Mouse (Mus musculus): ENCODE measurements around the gene Gm45021. TPM values are rescaled to one million over a fixed set of nuclear protein-coding genes. Genes with fewer than 3 reads are reported as not detected.

Gm45021 gene
- total RNA-seq, 1 experiment, result not detected

- Histone ChIP-seq H3K4me3 (ENCODE audit: insufficient read depth in 1 of 2, low read depth in 1 of 2, low read length in 2 of 2, poor library complexity in 1 of 2, severe bottlenecking in 1 of 2) (no peak overlapping the region), H3K4me1 (ENCODE audit: control insufficient read depth in 2 of 2, insufficient read depth in 2 of 2, low read length in 2 of 2, poor library complexity in 1 of 2) (no peaks in the 10 kb centered on the region), H3K9me3 (ENCODE audit: control insufficient read depth, insufficient read depth, low read depth, low read length) (no peaks in the 10 kb centered on the region), H3K9ac (ENCODE audit: insufficient read depth, low read depth, low read length, poor library complexity, severe bottlenecking) (no peak overlapping the region), H3K27ac (ENCODE audit: insufficient read depth, low read depth, low read length, poor library complexity, severe bottlenecking) (no peak overlapping the region), H3K36me3 (ENCODE audit: control insufficient read depth, insufficient read depth, low read length, poor library complexity, severe bottlenecking) (no peaks in the 10 kb centered on the region)
- DNase-seq (ENCODE audit: low read depth, low spot score), result no peak
- in situ Hi-C loops (cut with MboI; ENCODE audit: low sequenced_read_pairs in 2 of 2, unreplicated experiment in 2 of 2), result no loop called here
- no peak for TF ChIP-seq ZNF384 (IDR thresholded peaks at IDR 0.05; ENCODE audit: low read depth, low read length)
- TF ChIP-seq MAFK (IDR thresholded peaks at IDR 0.05; ENCODE audit: insufficient read depth, low read depth, low read length), result no peak
- TF ChIP-seq ZC3H11A (IDR thresholded peaks at IDR 0.05; ENCODE audit: borderline replicate concordance, low read depth, low read length), result no peak
- TF ChIP-seq HCFC1 (IDR thresholded peaks at IDR 0.05; ENCODE audit: borderline replicate concordance, insufficient read depth, low read length), result no peak
These were observed 20.2 kb upstream of the Gm45021 start for GRCm38 (mm10) chr6:48569065-48569807.

GRCm38 (mm10) chr6:48572014-48572413, 17.4 kb upstream of the Gm45021 start:
- DNase-seq (ENCODE audit: low read depth, low spot score), result no peak
- H3K4me3 ChIP-seq (ENCODE audit: insufficient read depth in 1 of 2, low read depth in 1 of 2, low read length in 2 of 2, poor library complexity in 1 of 2, severe bottlenecking in 1 of 2), result no peak overlapping the region
- no peaks in the 10 kb centered on the region for H3K36me3 ChIP-seq (ENCODE audit: control insufficient read depth, insufficient read depth, low read length, poor library complexity, severe bottlenecking)
- H3K9ac ChIP-seq (ENCODE audit: insufficient read depth, low read depth, low read length, poor library complexity, severe bottlenecking), result no peak overlapping the region
- no peak overlapping the region for H3K27ac ChIP-seq (ENCODE audit: insufficient read depth, low read depth, low read length, poor library complexity, severe bottlenecking)
- no peaks in the 10 kb centered on the region for H3K9me3 ChIP-seq (ENCODE audit: control insufficient read depth, insufficient read depth, low read depth, low read length)
- in situ Hi-C loops (cut with MboI; ENCODE audit: low sequenced_read_pairs in 2 of 2, unreplicated experiment in 2 of 2), result no loop called here
- TF ChIP-seq ZC3H11A (IDR thresholded peaks at IDR 0.05; ENCODE audit: borderline replicate concordance, low read depth, low read length) (no peak), ZNF384 (IDR thresholded peaks at IDR 0.05; ENCODE audit: low read depth, low read length) (no peak), CHD2 (IDR thresholded peaks at IDR 0.05; ENCODE audit: low read depth, low read length) (no peak), HCFC1 (IDR thresholded peaks at IDR 0.05; ENCODE audit: borderline replicate concordance, insufficient read depth, low read length) (no peak), MAFK (IDR thresholded peaks at IDR 0.05; ENCODE audit: insufficient read depth, low read depth, low read length) (no peak)
- H3K4me1 ChIP-seq (ENCODE audit: control insufficient read depth in 2 of 2, insufficient read depth in 2 of 2, low read length in 2 of 2, poor library complexity in 1 of 2), result no peaks in the 10 kb centered on the region

GRCm38 (mm10) chr6:48572572-48573061, 16.8 kb upstream of the Gm45021 start, which contains the start of gene Rarres2:
TSS of gene Rarres2 (minus strand) at chr6:48572789.
- no peak within 1 kb of the TSS for H3K4me3 ChIP-seq (ENCODE audit: insufficient read depth in 1 of 2, low read depth in 1 of 2, low read length in 2 of 2, poor library complexity in 1 of 2, severe bottlenecking in 1 of 2)
- TF ChIP-seq ZC3H11A (IDR thresholded peaks at IDR 0.05; ENCODE audit: borderline replicate concordance, low read depth, low read length), result no peak
- no peak for TF ChIP-seq MAFK (IDR thresholded peaks at IDR 0.05; ENCODE audit: insufficient read depth, low read depth, low read length)
- TF ChIP-seq HCFC1 (IDR thresholded peaks at IDR 0.05; ENCODE audit: borderline replicate concordance, insufficient read depth, low read length), result no peak
- no peak for TF ChIP-seq ZNF384 (IDR thresholded peaks at IDR 0.05; ENCODE audit: low read depth, low read length)
- TF ChIP-seq CHD2 (IDR thresholded peaks at IDR 0.05; ENCODE audit: low read depth, low read length), result no peak
- H3K9ac ChIP-seq (ENCODE audit: insufficient read depth, low read depth, low read length, poor library complexity, severe bottlenecking), result no peak within 1 kb of the TSS
- H3K36me3 ChIP-seq (ENCODE audit: control insufficient read depth, insufficient read depth, low read length, poor library complexity, severe bottlenecking), result no peaks in the 10 kb centered on the region
- H3K27ac ChIP-seq (ENCODE audit: insufficient read depth, low read depth, low read length, poor library complexity, severe bottlenecking), result no peak within 1 kb of the TSS
- no peaks in the 10 kb centered on the region for H3K9me3 ChIP-seq (ENCODE audit: control insufficient read depth, insufficient read depth, low read depth, low read length)
- in situ Hi-C loops (cut with MboI; ENCODE audit: low sequenced_read_pairs in 2 of 2, unreplicated experiment in 2 of 2), result no loop called here
- no peak for DNase-seq (ENCODE audit: low read depth, low spot score)
- no peaks in the 10 kb centered on the region for H3K4me1 ChIP-seq (ENCODE audit: control insufficient read depth in 2 of 2, insufficient read depth in 2 of 2, low read length in 2 of 2, poor library complexity in 1 of 2)

- no peak overlapping the region for H3K4me3 ChIP-seq (ENCODE audit: insufficient read depth in 1 of 2, low read depth in 1 of 2, low read length in 2 of 2, poor library complexity in 1 of 2, severe bottlenecking in 1 of 2)
- no peaks in the 10 kb centered on the region for H3K4me1 ChIP-seq (ENCODE audit: control insufficient read depth in 2 of 2, insufficient read depth in 2 of 2, low read length in 2 of 2, poor library complexity in 1 of 2)
- no peak for DNase-seq (ENCODE audit: low read depth, low spot score)
- no peaks in the 10 kb centered on the region for H3K36me3 ChIP-seq (ENCODE audit: control insufficient read depth, insufficient read depth, low read length, poor library complexity, severe bottlenecking)
- H3K27ac ChIP-seq (ENCODE audit: insufficient read depth, low read depth, low read length, poor library complexity, severe bottlenecking), result no peak overlapping the region
- H3K9ac ChIP-seq (ENCODE audit: insufficient read depth, low read depth, low read length, poor library complexity, severe bottlenecking), result no peak overlapping the region
- in situ Hi-C loops (cut with MboI; ENCODE audit: low sequenced_read_pairs in 2 of 2, unreplicated experiment in 2 of 2), result no loop called here
- H3K9me3 ChIP-seq (ENCODE audit: control insufficient read depth, insufficient read depth, low read depth, low read length), result no peaks in the 10 kb centered on the region
- TF ChIP-seq ZNF384 (IDR thresholded peaks at IDR 0.05; ENCODE audit: low read depth, low read length) (no peak), CHD2 (IDR thresholded peaks at IDR 0.05; ENCODE audit: low read depth, low read length) (no peak), HCFC1 (IDR thresholded peaks at IDR 0.05; ENCODE audit: borderline replicate concordance, insufficient read depth, low read length) (no peak), MAFK (IDR thresholded peaks at IDR 0.05; ENCODE audit: insufficient read depth, low read depth, low read length) (no peak), ZC3H11A (IDR thresholded peaks at IDR 0.05; ENCODE audit: borderline replicate concordance, low read depth, low read length) (no peak)
These were observed 16.1 kb upstream of the Gm45021 start for GRCm38 (mm10) chr6:48573280-48573679.
